Mouse (Mus musculus) yolk sac, embryonic 10.5 days (tissue): ENCODE measurements around the gene Ppm1f.
"Not testable (repeated sequence)": the region's sequence is repeated elsewhere in the genome, so short reads cannot be mapped to it uniquely, and the experiment has no call there.

Source experiments
- DNase-seq: peaks from one replicate; pipeline ENCODE4 v3.0.0-alpha.2; 2017; ENCODE audit warnings: low spot score

Gene Ppm1f

GRCm38 (mm10) chr16:16911641-16912597 is 15.7 kb downstream of the Ppm1f start:
- DNase-seq = peak; percentile 47

GRCm38 (mm10) chr16:16913440-16913839 is 17.2 kb downstream of the Ppm1f start:
- DNase-seq = no peak

GRCm38 (mm10) chr16:16918441-16919117 is 22.3 kb downstream of the Ppm1f start:
- no peak for DNase-seq

DNA sequence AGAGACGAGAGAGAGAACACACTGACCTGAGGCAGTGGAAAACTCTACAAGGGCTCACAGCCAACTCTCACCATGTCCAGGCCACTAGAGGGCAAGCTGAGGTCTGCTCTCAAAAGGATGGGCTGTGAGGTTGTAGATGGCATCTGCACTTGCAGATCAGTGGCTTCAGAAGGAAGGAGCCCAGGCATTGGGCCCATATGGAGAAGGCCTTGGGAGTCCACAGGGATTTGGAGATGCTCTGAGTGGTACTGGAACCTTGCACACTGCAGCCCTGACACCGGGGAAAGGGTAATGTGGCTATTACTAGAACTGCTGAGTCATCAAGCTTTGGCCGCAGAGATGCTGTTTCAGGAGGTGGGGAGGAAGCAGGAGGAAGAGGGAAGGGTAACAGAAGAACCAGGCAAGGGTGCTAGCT is 24.8 kb downstream of the Ppm1f start:
- DNase-seq = no peak

DNA sequence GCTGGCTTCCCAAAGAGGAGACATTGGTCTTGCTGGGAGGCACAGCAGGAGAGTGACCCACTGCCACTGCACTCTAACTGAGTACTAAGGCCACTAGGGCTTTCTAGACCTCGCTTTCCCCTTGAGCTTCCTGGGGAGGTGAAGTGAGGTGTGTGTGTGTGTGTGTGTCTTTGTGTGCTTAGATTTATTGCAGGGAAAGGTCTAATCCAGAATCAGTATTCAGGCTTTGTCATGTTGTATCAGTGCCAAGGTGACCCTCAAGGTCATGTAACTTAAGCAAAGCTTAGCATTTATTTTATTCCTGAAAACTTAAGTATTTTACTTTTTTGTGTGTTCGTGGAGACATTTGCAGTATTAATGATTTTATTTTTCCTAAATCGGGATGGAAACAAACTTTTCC is 28.2 kb downstream of the Ppm1f start:
- no peak for DNase-seq

- no peak for DNase-seq
Observed at GRCm38 (mm10) chr16:16926536-16926935, 30.3 kb downstream of the Ppm1f start.

- not testable (repeated sequence) for DNase-seq
Observed at GRCm38 (mm10) chr16:16928908-16929307, 32.6 kb downstream of the Ppm1f start.

- no peak for DNase-seq
Observed at GRCm38 (mm10) chr16:16930326-16930725, 34.1 kb downstream of the Ppm1f start.

DNA sequence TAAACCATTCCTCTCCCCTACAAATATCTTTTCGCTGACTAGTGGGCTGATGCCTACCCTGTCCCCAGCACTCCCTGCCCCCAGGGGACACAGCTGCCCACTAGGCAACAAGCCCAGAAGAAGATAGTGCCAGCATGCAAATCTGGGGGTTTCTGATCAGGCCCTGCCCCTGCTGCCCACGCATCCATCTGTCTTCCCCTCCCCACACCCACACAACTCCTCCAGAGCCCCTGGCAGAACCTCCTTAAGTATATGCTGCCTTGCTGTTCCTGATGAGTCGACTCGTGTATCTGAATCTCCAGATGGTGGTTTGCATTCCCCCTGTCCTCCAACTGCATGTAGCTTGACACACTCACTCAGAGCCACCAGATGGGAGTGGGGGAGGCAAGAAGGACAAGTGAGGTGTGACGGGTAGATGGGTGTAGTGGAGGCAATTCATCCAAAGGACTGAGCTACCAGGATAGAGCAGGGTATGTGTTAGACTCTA is 34.6 kb downstream of the Ppm1f start:
- DNase-seq = no peak

DNA sequence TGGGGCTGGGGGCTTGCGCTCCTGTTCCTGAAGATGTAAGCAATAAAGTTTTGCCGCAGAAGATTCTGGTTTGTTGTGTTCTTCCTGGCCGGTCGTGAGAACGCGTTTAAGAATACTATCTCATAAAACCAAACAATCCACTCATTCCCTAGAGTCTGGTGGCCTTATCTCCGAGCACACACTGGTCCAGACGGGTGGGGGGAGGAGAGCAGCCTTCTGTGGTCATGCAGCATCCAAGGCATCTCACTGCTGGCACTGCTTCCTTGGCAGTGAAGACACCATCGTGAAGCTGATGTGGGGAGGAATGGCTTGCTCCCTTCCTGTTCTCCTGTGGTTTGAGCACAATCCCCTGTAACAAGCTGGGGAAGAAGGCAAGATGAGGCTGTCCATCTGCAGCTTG is 43.3 kb downstream of the Ppm1f start:
- DNase-seq = no peak

- DNase-seq = no peak
Observed at GRCm38 (mm10) chr16:16941078-16941477, 44.8 kb downstream of the Ppm1f start.

GRCm38 (mm10) chr16:16958575-16958974 is 62.3 kb downstream of the Ppm1f start:
- DNase-seq = no peak

DNA sequence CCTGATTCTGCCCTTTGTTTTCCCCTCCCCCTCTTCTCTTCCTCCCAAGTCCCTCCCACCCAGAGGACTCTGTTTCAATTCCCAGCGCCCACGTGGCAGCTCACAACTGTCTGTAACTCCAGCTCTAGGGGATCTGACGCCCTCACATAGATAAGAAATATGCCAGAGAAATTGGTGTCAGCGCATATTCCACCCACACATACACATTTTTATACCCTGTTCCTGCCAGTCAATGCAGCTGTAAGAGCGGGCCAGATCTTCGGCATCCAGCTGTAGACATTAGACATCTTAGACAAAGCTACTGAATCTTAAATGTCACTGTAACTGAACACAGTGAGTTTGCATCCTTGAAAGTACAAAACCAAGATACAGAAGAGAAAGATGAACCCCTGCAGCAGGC is 63.6 kb downstream of the Ppm1f start:
- no peak for DNase-seq

- no peak for DNase-seq
Observed at GRCm38 (mm10) chr16:16965149-16965548, 68.9 kb downstream of the Ppm1f start.

GRCm38 (mm10) chr16:16966290-16966689 is 70.0 kb downstream of the Ppm1f start:
- DNase-seq = no peak
